Mouse (Mus musculus) spleen, adult 2 months (tissue): ENCODE data around the gene Mmp11.

Experiments
- CTCF ChIP-seq: fragments of 200-500 bp; IDR thresholded peaks from 2 replicates; pipeline ENCODE4 v1.5.1; 2011; ENCODE audit warnings: mild to moderate bottlenecking, inconsistent platforms; ENCODE audit not compliant: insufficient read depth, insufficient read length, insufficient replicate concordance; ENCODE audit errors: extremely low read depth
- POLR2A ChIP-seq: fragments of 200-500 bp; IDR thresholded peaks from 2 replicates; pipeline ENCODE4 v1.6.1; 2011; ENCODE audit warnings: low read depth, low read length, inconsistent platforms

GRCm38 (mm10) chr10:75926396-75926795 lies 9.9 kb downstream of the Mmp11 start:
- TF ChIP-seq CTCF (no peak), POLR2A (no peak)
